9 mouse cellular contexts compared by ENCODE assay signal in the genomic region with DNA sequence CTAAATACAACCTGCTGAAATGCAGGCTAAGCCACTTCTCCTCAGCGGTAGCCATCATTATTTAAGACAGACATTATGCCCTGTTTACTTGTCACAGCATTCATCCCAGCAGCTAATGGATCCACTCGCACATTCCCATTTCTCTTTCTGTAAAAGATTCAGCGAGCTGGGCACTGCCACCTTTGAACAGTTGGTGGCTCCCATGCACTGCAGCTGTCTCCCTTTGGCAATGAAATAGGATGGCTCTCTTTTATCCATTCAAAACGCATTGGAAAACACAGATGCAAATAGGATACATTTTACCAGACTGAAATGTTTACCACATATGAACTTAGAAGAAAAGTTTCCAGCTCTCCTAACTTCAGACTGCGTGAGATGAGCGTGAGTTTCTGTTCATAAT. TPM values are rescaled to one million over a fixed set of nuclear protein-coding genes. Genes with fewer than 3 reads are reported as not detected.
DNase-seq lines count a peak whose midpoint lies in the region; ATAC-seq and TF ChIP-seq lines count a peak whose summit lies in the region.
"Had no signal": no experiment of that assay in that cellular context is flagged by ENCODE, and none has a peak within 500 bp of the region (broad histone marks: within the 10 kb centered on the region; RNA-seq: fewer than 3 reads in every experiment).

No protein-coding gene starts in this region.

- H3K27ac ChIP-seq in cerebellum, adult 2 months (ENCODE audit: insufficient read depth, low read length), result no peak overlapping the region
- no peak overlapping the region for H3K27ac ChIP-seq in embryonic facial prominence, embryonic 11.5 days (replicated peaks; ENCODE audit: low read depth, low read length)
- H3K27ac ChIP-seq in lung, postnatal 0 days (ENCODE audit: low read length), result no peak overlapping the region
- no peak overlapping the region for H3K27ac ChIP-seq in small intestine, adult 2 months (ENCODE audit: insufficient read depth, low read depth, low read length)
- H3K27ac ChIP-seq: macrophage had no signal

- H3ac ChIP-seq in C2C12 (ENCODE audit: control insufficient read depth, insufficient read length, low read depth), result no peak overlapping the region

- no peak for TF ChIP-seq POLR2A in cerebellum, adult 2 months (IDR thresholded peaks at IDR 0.05; ENCODE audit: borderline replicate concordance, insufficient read depth, low read length)
- TF ChIP-seq POLR2A in small intestine, adult 2 months (IDR thresholded peaks at IDR 0.05; ENCODE audit: low read depth, low read length), result no peak

- H3K4me1 ChIP-seq in cerebellum, adult 2 months (ENCODE audit: control insufficient read depth, insufficient read depth, low read length), result no peaks in the 10 kb centered on the region
- no peaks in the 10 kb centered on the region for H3K4me1 ChIP-seq in embryonic facial prominence, embryonic 11.5 days (ENCODE audit: control insufficient read depth, insufficient read depth, low read length)
- H3K4me1 ChIP-seq in lung, postnatal 0 days (ENCODE audit: insufficient read depth, low read depth, low read length), result no peaks in the 10 kb centered on the region
- H3K4me1 ChIP-seq in small intestine, adult 2 months (ENCODE audit: control insufficient read depth, insufficient read depth, insufficient read length, low read length), result no peaks in the 10 kb centered on the region

- 29% methylated on average over 6 of the region's 6 CpGs for WGBS in cerebellum, adult 2 months
- WGBS in embryonic facial prominence, embryonic 11.5 days, result 44% methylated on average over 6 of the region's 6 CpGs
- 37% methylated on average over 6 of the region's 6 CpGs for WGBS in lung, postnatal 0 days
- WGBS in small intestine, adult 2 months, result 38% methylated on average over 6 of the region's 6 CpGs

- H3K4me2 ChIP-seq in embryonic facial prominence, embryonic 11.5 days (ENCODE audit: low read depth, low read length), result no peak overlapping the region
- H3K4me2 ChIP-seq in lung, postnatal 0 days (replicated peaks; ENCODE audit: low read depth, low read length), result no peak overlapping the region

- ATAC-seq in embryonic facial prominence, embryonic 11.5 days (replicated peaks; ENCODE audit: insufficient number of reproducible peaks, low FRiP score, low TSS enrichment, low read depth), result no peak
- ATAC-seq in lung, postnatal 0 days, result no peak

- H3K9ac ChIP-seq in embryonic facial prominence, embryonic 11.5 days (replicated peaks; ENCODE audit: low read length), result no peak overlapping the region
- H3K9ac ChIP-seq in lung, postnatal 0 days (replicated peaks; ENCODE audit: low read depth), result no peak overlapping the region

- peak; percentile 18 to 19 for DNase-seq in cerebellum, adult 2 months
- no peak for DNase-seq in cerebellum, adult 11-12 months
- peak; percentile 49 for DNase-seq in embryonic facial prominence, embryonic 11.5 days (ENCODE audit: low spot score)
- DNase-seq in kidney, adult 9 months, result peak; percentile 42
- peak; percentile 32 for DNase-seq in lung, postnatal 0 days (ENCODE audit: low spot score)
- no peak for DNase-seq in MN1 (ENCODE audit: low spot score)

- TF ChIP-seq EP300 in lung, postnatal 0 days (IDR thresholded peaks at IDR 0.05), result no peak

- no peaks in the 10 kb centered on the region for H3K79me2 ChIP-seq in C2C12 (ENCODE audit: control insufficient read depth, insufficient read depth)

- no peaks in the 10 kb centered on the region for H3K79me3 ChIP-seq in C2C12 (ENCODE audit: low read depth)

- peak; percentile 72 for TF ChIP-seq CTCF in cerebellum, adult 2 months (IDR thresholded peaks at IDR 0.05; ENCODE audit: borderline replicate concordance, insufficient read depth, low read depth, low read length)
- peak; percentile 14 for TF ChIP-seq CTCF in C2C12 (IDR thresholded peaks at IDR 0.05; ENCODE audit: control insufficient read depth, insufficient read depth, insufficient read length)
- TF ChIP-seq CTCF in lung, postnatal 0 days (IDR thresholded peaks at IDR 0.05), result peak; percentile 80
- TF ChIP-seq CTCF in small intestine, adult 2 months (IDR thresholded peaks at IDR 0.05; ENCODE audit: extremely low read depth, insufficient read length, insufficient replicate concordance, low read depth, low read length), result peak; percentile 24; the same call in 1 of the 2 replicates

- no peaks in the 10 kb centered on the region for H3K9me3 ChIP-seq in embryonic facial prominence, embryonic 11.5 days (replicated peaks; ENCODE audit: control insufficient read depth, low read length)
- H3K9me3 ChIP-seq in lung, postnatal 0 days (ENCODE audit: low read length), result no peaks in the 10 kb centered on the region

- H3K27me3 ChIP-seq in cerebellum, adult 2 months (ENCODE audit: control insufficient read depth, insufficient read depth, low read length), result no peaks in the 10 kb centered on the region; the same call in 1 of the 2 replicates
- no peaks in the 10 kb centered on the region for H3K27me3 ChIP-seq in C2C12 (ENCODE audit: control insufficient read depth, insufficient read depth, insufficient read length)
- no peaks in the 10 kb centered on the region for H3K27me3 ChIP-seq in embryonic facial prominence, embryonic 11.5 days (ENCODE audit: control insufficient read depth, insufficient read depth, low read length)
- H3K27me3 ChIP-seq in lung, postnatal 0 days (replicated peaks; ENCODE audit: insufficient read depth, low read length), result no peaks in the 10 kb centered on the region
- no peaks in the 10 kb centered on the region for H3K27me3 ChIP-seq in small intestine, adult 2 months (ENCODE audit: control insufficient read depth, insufficient read depth, low read length)

- no peak overlapping the region for H3K4me3 ChIP-seq in cerebellum, adult 2 months (replicated peaks; ENCODE audit: insufficient read depth, low read depth, low read length)
- no peak overlapping the region for H3K4me3 ChIP-seq in C2C12 (ENCODE audit: insufficient read depth, poor library complexity, severe bottlenecking)
- no peak overlapping the region for H3K4me3 ChIP-seq in embryonic facial prominence, embryonic 11.5 days (ENCODE audit: low read depth, low read length)
- no peak overlapping the region for H3K4me3 ChIP-seq in lung, postnatal 0 days (ENCODE audit: low read depth, low read length)
- no peak overlapping the region for H3K4me3 ChIP-seq in small intestine, adult 2 months (ENCODE audit: low read depth, low read length)

- H3K36me3 ChIP-seq in C2C12 (ENCODE audit: control insufficient read depth, insufficient read depth), result no peaks in the 10 kb centered on the region
- H3K36me3 ChIP-seq in embryonic facial prominence, embryonic 11.5 days (replicated peaks; ENCODE audit: control insufficient read depth, insufficient read depth, low read depth, low read length), result no peaks in the 10 kb centered on the region
- no peaks in the 10 kb centered on the region for H3K36me3 ChIP-seq in lung, postnatal 0 days (ENCODE audit: insufficient read depth, low read length)
- no peaks in the 10 kb centered on the region for H3K36me3 ChIP-seq in small intestine, adult 2 months (ENCODE audit: control insufficient read depth, insufficient read depth, low read length)

TF ChIP-seq in C2C12, 6 proteins besides CTCF, POLR2A, EP300 and RAD21:
- TF ChIP-seq USF1 (IDR thresholded peaks at IDR 0.05; ENCODE audit: low read depth) (no peak), MAX (IDR thresholded peaks at IDR 0.05) (no peak), FOSL1 (IDR thresholded peaks at IDR 0.05; ENCODE audit: insufficient read depth, low read length, poor library complexity, severe bottlenecking) (no peak), MYOG (IDR thresholded peaks at IDR 0.05; ENCODE audit: control insufficient read depth, extremely low read depth, insufficient read length) (no peak), CEBPB (IDR thresholded peaks at IDR 0.05; ENCODE audit: low read depth) (no peak), MYOD1 (IDR thresholded peaks at IDR 0.05; ENCODE audit: control insufficient read depth, insufficient read length, low read depth) (no peak)
TF ChIP-seq in C2C12: peak in this region for 0.

RNA-seq across cellular contexts. Expression of a gene that starts 21.5 kb away (rescaled TPM):
- polyA plus RNA-seq in cerebellum, adult 2 months (2012; rRNA removed), result 17.0 and 23.0 TPM in 2 replicates
- polyA plus RNA-seq in C2C12 (2012; fragmentation: generic; extraction: Trizol), result not detected
- polyA plus RNA-seq in embryonic facial prominence, embryonic 11.5 days (2014; fragmentation: Nextera tagmentation; extraction: Ambion mirVana), result 1.0 and 1.5 TPM in 2 replicates
- 0.08 and 0.16 TPM in 2 replicates for polyA plus RNA-seq in lung, postnatal 0 days (2015; fragmentation: Nextera tagmentation; extraction: Ambion mirVana)
- not detected in 2 replicates for polyA plus RNA-seq in small intestine, adult 2 months (2012; rRNA removed)
- polyA plus RNA-seq: macrophage had no signal

Comparison
In these comparisons a context has a peak if more than half of its experiments do, and no peak if none do; other contexts are left out.
1. DNase-seq: peak in cerebellum, adult 2 months (2 of 2), embryonic facial prominence, embryonic 11.5 days (single experiment), kidney, adult 9 months (single experiment) and lung, postnatal 0 days (single experiment); none in cerebellum, adult 11-12 months (single experiment) and MN1 (single experiment).
2. CTCF ChIP-seq: peak in every context shown above with its lines; median percentile 80 in lung, postnatal 0 days; 72 in cerebellum, adult 2 months; 24 in small intestine, adult 2 months; 14 in C2C12.